Mouse (Mus musculus) embryonic facial prominence, embryonic 14.5 days (tissue): Measurements from ENCODE around the gene Kctd15. TPM values are rescaled to one million over a fixed set of nuclear protein-coding genes. Genes with fewer than 3 reads are reported as not detected.

ENCODE experiments used
- ATAC-seq: fragments of 200-750 bp; cut with Nextera tagmentation; 2 replicates; pipeline ENCODE4 v1.8.0; 2017; ENCODE audit warnings: low read depth, moderate number of reproducible peaks, moderate TSS enrichment
- DNase-seq: peaks from one replicate; pipeline ENCODE4 v3.0.0-alpha.2; 2015; ENCODE audit warnings: low spot score
- H3K27ac ChIP-seq: fragments of 300-500 bp; sonication (generic); replicated peaks from 2 replicates; pipeline ENCODE4 v1.5.1; 2014; ENCODE audit warnings: low read depth, mild to moderate bottlenecking, low read length, moderate library complexity
- H3K27me3 ChIP-seq: fragments of 300-500 bp; sonication (generic); replicated peaks from 2 replicates; pipeline ENCODE4 v1.6.1; 2014; ENCODE audit warnings: low read length; ENCODE audit not compliant: control insufficient read depth, insufficient read depth
- H3K36me3 ChIP-seq: fragments of 300-500 bp; sonication (generic); 2 replicates; pipeline ENCODE4 v1.6.1; 2014; ENCODE audit warnings: low read length, mixed read lengths; ENCODE audit not compliant: control insufficient read depth, insufficient read depth
- H3K4me1 ChIP-seq: fragments of 300-500 bp; sonication (generic); 2 replicates; pipeline ENCODE4 v1.6.1; 2014; ENCODE audit warnings: antibody characterized with exemption, low read length; ENCODE audit not compliant: control insufficient read depth, insufficient read depth
- H3K4me2 ChIP-seq: fragments of 300-500 bp; sonication (generic); 2 replicates; pipeline ENCODE4 v1.6.1; 2014; ENCODE audit warnings: low read depth, mild to moderate bottlenecking, low read length, moderate library complexity, mixed read lengths
- H3K4me3 ChIP-seq: fragments of 300-500 bp; sonication (generic); 2 replicates; pipeline ENCODE4 v1.5.1; 2014; ENCODE audit warnings: low read depth, mild to moderate bottlenecking, low read length
- H3K9ac ChIP-seq: fragments of 300-500 bp; sonication (generic); 2 replicates; pipeline ENCODE4 v1.6.1; 2014; ENCODE audit warnings: low read depth, mild to moderate bottlenecking, low read length, moderate library complexity, mixed read lengths
- H3K9me3 ChIP-seq: fragments of 300-500 bp; sonication (generic); 2 replicates; pipeline ENCODE4 v1.6.1; 2016; ENCODE audit warnings: low read length; ENCODE audit not compliant: control insufficient read depth
- WGBS: fragments of 180-500 bp; shearing (Covaris S2); extraction: QIAGEN DNeasy Blood & Tissue Kit; methylation state at CpG from one replicate; pipeline ENCODE4 v1.1.7; 2014; 5-methylcytosine and 5-hydroxymethylcytosine counted together
- polyA plus RNA-seq: library from polyadenylated mRNA; unstranded; fragments of >200 nt; fragmentation: Nextera tagmentation; extraction: Ambion mirVana; gene quantifications from 2 replicates; pipeline ENCODE4 v1.2.1, GENCODE M21; 2014

Kctd15 gene
- polyA plus RNA-seq, 1 experiment from 2014 or later = 13.7 TPM

- ATAC-seq (no peak), DNase-seq (no peak)
- no peak overlapping the region for H3K4me3 ChIP-seq
- 41% methylated on average over 5 of the region's 6 CpGs for WGBS
- no peaks in the 10 kb centered on the region for H3K9me3 ChIP-seq
- H3K27ac ChIP-seq = no peak overlapping the region
- H3K36me3 ChIP-seq = no peaks in the 10 kb centered on the region
- no peaks in the 10 kb centered on the region for H3K4me1 ChIP-seq
- no peak overlapping the region for H3K4me2 ChIP-seq
- H3K27me3 ChIP-seq = no peaks in the 10 kb centered on the region
- no peak overlapping the region for H3K9ac ChIP-seq
Measured at GRCm38 (mm10) chr7:34659386-34660085, 3.0 kb upstream of the Kctd15 start.

DNA sequence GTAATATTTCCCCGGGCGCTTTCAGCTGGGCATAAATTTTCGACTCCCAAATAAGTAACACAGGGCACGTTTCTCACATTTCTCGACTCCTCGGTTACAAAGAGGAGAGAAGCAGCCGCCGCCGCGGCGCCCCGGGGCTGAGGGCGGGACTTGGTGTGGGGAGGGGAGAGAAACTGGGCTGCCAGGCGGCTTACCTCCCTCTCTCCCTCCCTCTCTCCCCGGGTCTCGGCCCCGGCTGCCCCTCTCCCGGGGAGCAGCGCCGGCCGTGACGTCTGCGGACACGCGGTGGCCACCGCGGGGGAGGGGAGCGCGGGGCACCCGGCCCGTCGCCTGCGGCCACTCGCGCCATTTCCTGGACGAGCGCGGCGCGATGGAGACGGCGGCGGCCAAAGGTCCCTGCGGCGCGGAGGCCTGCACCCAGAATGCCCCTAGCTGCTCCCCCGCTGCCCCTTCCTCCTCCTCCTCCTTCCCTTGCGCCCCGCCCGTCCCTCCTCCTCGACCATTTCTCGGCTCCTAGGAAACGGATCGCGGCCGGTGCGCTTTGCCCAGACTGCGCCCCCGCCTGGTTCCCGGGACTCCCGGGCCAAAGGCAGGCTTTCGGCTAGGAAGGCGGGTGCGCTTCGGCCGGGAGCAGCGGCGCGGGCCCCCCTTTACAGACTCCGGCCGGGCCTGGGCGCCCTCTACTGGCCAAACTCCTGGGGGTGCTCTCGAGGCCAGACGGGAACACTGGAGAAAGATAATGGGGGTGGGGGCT is 1.3 kb downstream of the Kctd15 start:
- H3K4me2 ChIP-seq = peak overlapping the region; percentile 77
- H3K27me3 ChIP-seq = no peaks in the 10 kb centered on the region
- H3K4me3 ChIP-seq = peak overlapping the region; percentile 81
- peak overlapping the region; percentile 99 for H3K27ac ChIP-seq
- H3K4me1 ChIP-seq = peaks cover 8% of the 10 kb centered on the region; the same call in 1 of the 2 replicates
- H3K36me3 ChIP-seq = peaks cover under 1% of the 10 kb centered on the region; the same call in 1 of the 2 replicates
- peak; percentile 96 for DNase-seq
- 1% methylated on average over 30 of the region's 74 CpGs for WGBS
- peak; percentile 83 for ATAC-seq
- peak overlapping the region; percentile 96 for H3K9ac ChIP-seq
- H3K9me3 ChIP-seq = no peaks in the 10 kb centered on the region

DNA sequence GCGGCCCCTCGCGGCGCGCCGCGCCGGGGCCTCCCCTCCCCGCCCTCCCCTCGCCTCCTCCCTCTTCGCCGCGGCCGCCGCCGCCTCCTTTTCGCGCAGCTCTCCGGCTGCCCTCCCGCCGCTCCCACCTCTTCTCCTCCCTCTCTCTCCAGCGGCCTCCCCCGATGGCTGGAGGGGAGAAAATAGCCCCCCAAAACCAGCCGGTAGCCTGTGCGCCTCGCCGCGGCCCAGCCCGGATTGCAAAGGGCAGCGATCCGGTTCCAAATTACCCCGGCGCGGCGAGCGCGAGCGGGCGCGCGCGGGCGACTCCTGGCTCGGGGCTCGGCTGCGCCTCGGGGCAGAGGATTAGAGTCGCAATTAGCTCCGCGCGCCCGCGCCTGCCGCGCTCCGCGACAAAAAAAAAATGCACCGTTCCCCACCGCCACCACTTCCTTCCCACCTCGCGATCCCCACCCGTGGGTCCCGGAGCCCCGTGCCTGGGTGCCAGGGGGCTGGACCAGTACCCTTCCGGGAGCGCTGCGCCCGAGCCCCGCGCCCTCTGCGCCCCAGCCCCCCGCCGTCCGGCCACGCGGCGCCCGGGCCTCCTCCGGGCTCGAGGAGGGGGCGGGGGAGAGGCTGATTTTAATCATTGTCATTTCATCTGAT is 2.0 kb downstream of the Kctd15 start:
- H3K4me1 ChIP-seq = peaks cover 8% of the 10 kb centered on the region; the same call in 1 of the 2 replicates
- H3K4me2 ChIP-seq = peak overlapping the region; percentile 77
- H3K9ac ChIP-seq = peak overlapping the region; percentile 96
- H3K36me3 ChIP-seq = peaks cover 7% of the 10 kb centered on the region
- DNase-seq (peak; percentile 78), ATAC-seq (peak; percentile 10)
- WGBS = 0% methylated on average over 6 of the region's 81 CpGs
- H3K4me3 ChIP-seq = peak overlapping the region; percentile 81
- no peaks in the 10 kb centered on the region for H3K27me3 ChIP-seq
- H3K27ac ChIP-seq = peak overlapping the region; percentile 99
- H3K9me3 ChIP-seq = no peaks in the 10 kb centered on the region

DNA sequence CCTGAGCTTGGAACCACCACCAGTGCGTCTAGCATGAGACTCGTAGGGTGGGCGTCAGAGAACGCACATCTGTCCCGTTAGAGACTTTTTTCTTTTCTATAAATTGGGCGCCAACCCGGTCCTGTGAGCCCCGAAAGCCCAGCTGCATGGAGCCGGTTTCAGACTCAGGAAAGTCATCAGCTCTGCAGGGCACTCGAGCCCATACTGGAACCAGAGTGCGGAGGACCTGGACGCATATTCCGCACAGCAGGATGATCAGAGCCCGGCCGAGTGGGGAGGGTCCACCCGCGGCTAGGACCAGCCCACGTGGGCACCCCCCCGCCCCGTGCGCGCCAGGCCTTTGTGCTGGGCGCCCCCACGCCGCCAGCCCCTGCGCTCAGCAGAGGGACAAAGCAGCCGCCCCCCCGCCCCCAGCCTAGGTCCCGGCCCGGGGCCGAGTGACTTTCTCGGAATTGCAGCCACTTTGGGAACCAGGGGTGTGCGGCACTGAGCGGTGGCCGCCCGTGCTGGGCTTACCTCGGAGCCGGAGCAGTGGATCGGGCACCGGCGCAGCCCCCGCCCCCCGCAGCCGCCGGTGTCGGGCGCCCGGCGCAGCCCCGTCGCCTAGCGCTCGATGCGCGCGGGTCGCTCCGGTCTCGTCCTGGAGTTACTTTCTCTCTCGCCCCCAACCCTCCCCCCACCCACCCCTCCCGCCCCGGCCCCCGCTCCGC is 2.6 kb downstream of the Kctd15 start:
- WGBS = under 1% methylated on average over 25 of the region's 64 CpGs
- ATAC-seq = peak; percentile 45
- H3K27ac ChIP-seq = peak overlapping the region; percentile 99
- no peaks in the 10 kb centered on the region for H3K9me3 ChIP-seq
- H3K27me3 ChIP-seq = no peaks in the 10 kb centered on the region
- H3K4me3 ChIP-seq = peak overlapping the region; percentile 81
- H3K9ac ChIP-seq = peak overlapping the region; percentile 96
- peaks cover 8% of the 10 kb centered on the region; the same call in 1 of the 2 replicates for H3K4me1 ChIP-seq
- H3K36me3 ChIP-seq = peaks cover 14% of the 10 kb centered on the region
- DNase-seq = peak; percentile 74
- H3K4me2 ChIP-seq = peak overlapping the region; percentile 77

GRCm38 (mm10) chr7:34652751-34653502 is 3.6 kb downstream of the Kctd15 start:
- H3K27me3 ChIP-seq = no peaks in the 10 kb centered on the region

GRCm38 (mm10) chr7:34651381-34651780 is 5.2 kb downstream of the Kctd15 start:
- no peaks in the 10 kb centered on the region for H3K27me3 ChIP-seq
- peak overlapping the region; percentile 19 for H3K27ac ChIP-seq
- peak overlapping the region; percentile 81 for H3K4me3 ChIP-seq
- peaks cover 39% of the 10 kb centered on the region for H3K36me3 ChIP-seq
- no peak for ATAC-seq
- peak; percentile 35 for DNase-seq
- peak overlapping the region; percentile 96 for H3K9ac ChIP-seq
- H3K9me3 ChIP-seq = no peaks in the 10 kb centered on the region
- peaks cover 12% of the 10 kb centered on the region; the same call in 1 of the 2 replicates for H3K4me1 ChIP-seq
- WGBS = 11% methylated on average over 2 of the region's 2 CpGs
- peak overlapping the region; percentile 77 for H3K4me2 ChIP-seq

More at GRCm38 (mm10) chr7:34652751-34653502, 3.6 kb downstream of the Kctd15 start:
- peak overlapping the region; percentile 99 for H3K27ac ChIP-seq
- H3K4me2 ChIP-seq = peak overlapping the region; percentile 77
- H3K36me3 ChIP-seq = peaks cover 24% of the 10 kb centered on the region
- WGBS = under 1% methylated on average over 48 of the region's 48 CpGs
- ATAC-seq (no peak), DNase-seq (peak; percentile 59)
- no peaks in the 10 kb centered on the region for H3K9me3 ChIP-seq
- peak overlapping the region; percentile 81 for H3K4me3 ChIP-seq
- H3K4me1 ChIP-seq = peaks cover 8% of the 10 kb centered on the region; the same call in 1 of the 2 replicates
- H3K9ac ChIP-seq = peak overlapping the region; percentile 96

DNA sequence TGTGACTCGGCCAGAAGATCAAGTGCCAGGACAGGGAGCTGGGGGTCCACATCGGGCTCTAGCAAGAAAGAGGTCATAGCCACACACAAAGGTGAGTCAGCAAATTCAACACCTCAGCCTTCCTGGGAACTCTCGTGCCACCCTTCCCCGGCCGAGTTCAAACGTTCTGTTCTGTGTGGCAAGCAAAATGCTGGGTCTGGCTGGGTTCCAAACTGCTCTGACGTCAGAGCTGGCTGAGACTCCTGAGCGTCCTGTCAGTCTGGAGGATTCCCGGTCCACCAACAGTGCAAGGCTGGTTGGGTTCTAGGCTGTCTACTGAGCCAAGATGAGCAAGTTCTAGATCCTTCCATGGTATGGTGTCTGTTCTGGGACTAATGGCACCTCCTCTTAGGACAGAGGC is 9.5 kb downstream of the Kctd15 start:
- peak; percentile 58 for DNase-seq
- H3K36me3 ChIP-seq = peaks cover 82% of the 10 kb centered on the region
- ATAC-seq = no peak
- H3K27ac ChIP-seq = no peak overlapping the region
- no peak overlapping the region for H3K9ac ChIP-seq
- no peaks in the 10 kb centered on the region for H3K9me3 ChIP-seq
- no peaks in the 10 kb centered on the region for H3K27me3 ChIP-seq
- H3K4me3 ChIP-seq = no peak overlapping the region
- no peak overlapping the region for H3K4me2 ChIP-seq
- 62% methylated on average over 9 of the region's 9 CpGs for WGBS
- H3K4me1 ChIP-seq = peaks cover 8% of the 10 kb centered on the region
